Comparison of ENCODE assay signal across 9 mouse cellular contexts in the genomic region with DNA sequence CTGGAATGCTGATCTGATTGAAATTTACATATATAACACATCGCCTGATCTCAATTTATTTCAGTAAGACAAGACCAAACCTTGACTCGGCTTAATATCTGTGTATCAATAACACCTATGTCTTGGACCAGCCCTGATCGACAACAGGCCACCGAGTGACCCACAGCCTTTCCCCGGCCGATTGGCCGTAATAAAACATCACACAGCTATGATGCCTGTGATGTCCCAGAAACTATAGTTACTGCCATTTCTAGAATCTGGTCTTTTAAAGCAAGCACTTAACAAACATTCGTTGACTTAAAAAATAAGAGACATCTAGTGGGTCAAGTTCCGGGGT. TPM values are rescaled to one million over a fixed set of nuclear protein-coding genes. Genes with fewer than 3 reads are reported as not detected.
A peak's percentile ranks its signal among the peaks of the same experiment; 100 is the strongest.
DNase-seq lines count a peak whose midpoint lies in the region; ATAC-seq and TF ChIP-seq lines count a peak whose summit lies in the region.
"Had no signal": no experiment of that assay in that cellular context is flagged by ENCODE, and none has a peak within 500 bp of the region (broad histone marks: within the 10 kb centered on the region; RNA-seq: fewer than 3 reads in every experiment).

No protein-coding gene starts in this region.

- no peak for TF ChIP-seq CTCF in ES-Bruce4 (IDR thresholded peaks at IDR 0.05; ENCODE audit: low read depth, low read length)

- no peak for TF ChIP-seq POLR2A in ES-Bruce4 (IDR thresholded peaks at IDR 0.05; ENCODE audit: insufficient read depth, low read length)

- H3K36me3 ChIP-seq in heart, embryonic 12.5 days: peaks cover 65% of the 10 kb centered on the region
- peaks cover 36% of the 10 kb centered on the region for H3K36me3 ChIP-seq in ES-Bruce4 (ENCODE audit: control insufficient read depth, insufficient read depth, low read length, poor library complexity, severe bottlenecking)
- H3K36me3 ChIP-seq in forebrain, embryonic 16.5 days (ENCODE audit: control insufficient read depth, insufficient read depth): peaks cover 40% of the 10 kb centered on the region
- H3K36me3 ChIP-seq in midbrain, embryonic 10.5 days: peaks cover 72% of the 10 kb centered on the region

- H3K27ac ChIP-seq in heart, embryonic 12.5 days (ENCODE audit: poor library complexity, severe bottlenecking): peak overlapping the region; percentile 92
- H3K27ac ChIP-seq in ES-Bruce4 (ENCODE audit: insufficient read depth, low read length): no peak overlapping the region
- H3K27ac ChIP-seq in forebrain, embryonic 16.5 days (ENCODE audit: low read length): peak overlapping the region; percentile 93
- peak overlapping the region; percentile 99 for H3K27ac ChIP-seq in midbrain, embryonic 10.5 days (replicated peaks)

- H3K4me3 ChIP-seq in heart, embryonic 12.5 days: peak overlapping the region; percentile 85
- H3K4me3 ChIP-seq in ES-Bruce4 (ENCODE audit: low read depth, low read length): peak overlapping the region; percentile 95
- peak overlapping the region; percentile 100 for H3K4me3 ChIP-seq in forebrain, embryonic 16.5 days (replicated peaks; ENCODE audit: low read length)
- peak overlapping the region; percentile 98 for H3K4me3 ChIP-seq in midbrain, embryonic 10.5 days

- H3K4me2 ChIP-seq in heart, embryonic 12.5 days: peak overlapping the region; percentile 72
- H3K4me2 ChIP-seq in forebrain, embryonic 16.5 days (ENCODE audit: low read length): peak overlapping the region; percentile 75

- H3K9me3 ChIP-seq in heart, embryonic 12.5 days (replicated peaks): no peaks in the 10 kb centered on the region
- H3K9me3 ChIP-seq in ES-Bruce4 (replicated peaks; ENCODE audit: control insufficient read depth, insufficient read depth, low read length, poor library complexity, severe bottlenecking): no peaks in the 10 kb centered on the region
- no peaks in the 10 kb centered on the region for H3K9me3 ChIP-seq in forebrain, embryonic 16.5 days (ENCODE audit: control insufficient read depth, low read length)
- H3K9me3 ChIP-seq in midbrain, embryonic 10.5 days (replicated peaks): no peaks in the 10 kb centered on the region

- WGBS in heart, embryonic 12.5 days: 1% methylated on average over 9 of the region's 9 CpGs
- WGBS in forebrain, embryonic 16.5 days: 2% methylated on average over 9 of the region's 9 CpGs
- whole genome bisulfite sequencing in midbrain, embryonic 10.5 days: 4% methylated on average over 9 of the region's 9 CpGs

- peak overlapping the region; percentile 97 for H3K9ac ChIP-seq in heart, embryonic 12.5 days
- peak overlapping the region; percentile 96 for H3K9ac ChIP-seq in ES-Bruce4 (ENCODE audit: low read depth, poor library complexity, severe bottlenecking)
- peak overlapping the region; percentile 99 for H3K9ac ChIP-seq in forebrain, embryonic 16.5 days (replicated peaks; ENCODE audit: low read depth, low read length)

- H3K4me1 ChIP-seq in heart, embryonic 12.5 days (replicated peaks): peaks cover 8% of the 10 kb centered on the region
- no peaks in the 10 kb centered on the region for H3K4me1 ChIP-seq in ES-Bruce4 (ENCODE audit: control insufficient read depth, insufficient read depth, low read length)
- peaks cover 18% of the 10 kb centered on the region for H3K4me1 ChIP-seq in forebrain, embryonic 16.5 days (replicated peaks; ENCODE audit: control insufficient read depth, insufficient read depth, low read length)
- peaks cover 19% of the 10 kb centered on the region for H3K4me1 ChIP-seq in midbrain, embryonic 10.5 days

- TF ChIP-seq EP300 in ES-Bruce4 (IDR thresholded peaks at IDR 0.05; ENCODE audit: insufficient read depth, low read depth, low read length): no peak

- ATAC-seq in heart, embryonic 12.5 days (ENCODE audit: insufficient number of reproducible peaks, low FRiP score): 0 out of 2 replicates have a peak, but pooled peaks have one; percentile 9
- ATAC-seq in forebrain, embryonic 16.5 days: no peak

- H3K27me3 ChIP-seq in heart, embryonic 12.5 days (replicated peaks): no peaks in the 10 kb centered on the region
- H3K27me3 ChIP-seq in ES-Bruce4 (ENCODE audit: control insufficient read depth, insufficient read depth, low read length, poor library complexity, severe bottlenecking): no peaks in the 10 kb centered on the region
- H3K27me3 ChIP-seq in forebrain, embryonic 16.5 days (replicated peaks; ENCODE audit: control insufficient read depth, insufficient read depth, low read length): no peaks in the 10 kb centered on the region
- H3K27me3 ChIP-seq in midbrain, embryonic 10.5 days (ENCODE audit: low read depth, poor library complexity, severe bottlenecking): no peaks in the 10 kb centered on the region

- no peak for DNase-seq in heart, postnatal 4 days
- no peak for DNase-seq in midbrain, embryonic 10.5 days (ENCODE audit: low spot score)
- DNase-seq in layer of hippocampus, postnatal 14 days (ENCODE audit: low spot score in 2 of 2): no peak
- DNase-seq in right cerebral cortex, adult 18-20 months: no peak
- no peak for DNase-seq in testis, postnatal 14 days (ENCODE audit: low spot score)
- DNase-seq: lung, postnatal 10 days had no signal

RNA-seq across cellular contexts. Expression of a gene that starts 0.8 kb away (rescaled TPM):
- polyA plus RNA-seq in heart, embryonic 12.5 days (2016; fragmentation: Nextera tagmentation; extraction: Ambion mirVana): 127 and 137 TPM in 2 replicates
- total RNA-seq in heart, postnatal 4 days (2021): 10 to 100 TPM; 65.4 to 73.1 TPM
- 143 and 146 TPM in 2 replicates for polyA plus RNA-seq in ES-Bruce4 (2011; ENCODE audit: insufficient read depth, insufficient read length, low read depth, missing spikeins)
- polyA plus RNA-seq in forebrain, embryonic 16.5 days (2015; fragmentation: Nextera tagmentation; extraction: Ambion mirVana): 294 and 303 TPM in 2 replicates
- polyA plus RNA-seq in midbrain, embryonic 10.5 days (2016; fragmentation: Nextera tagmentation; extraction: Ambion mirVana): 200 and 220 TPM in 2 replicates
- total RNA-seq in layer of hippocampus, postnatal 14 days (2021): 100 to 1,000 TPM; 157 to 160 TPM

RNA-seq across cellular contexts. Expression of a gene that starts 59.7 kb away (rescaled TPM):
- polyA plus RNA-seq in heart, embryonic 12.5 days (2016; fragmentation: Nextera tagmentation; extraction: Ambion mirVana): 8.1 and 8.4 TPM in 2 replicates
- 10 to 100 TPM; 18.7 to 20.9 TPM for total RNA-seq in heart, postnatal 4 days (2021)
- polyA plus RNA-seq in ES-Bruce4 (2011; ENCODE audit: insufficient read depth, insufficient read length, low read depth, missing spikeins): 12.3 and 19.0 TPM in 2 replicates
- 11.0 and 14.9 TPM in 2 replicates for polyA plus RNA-seq in forebrain, embryonic 16.5 days (2015; fragmentation: Nextera tagmentation; extraction: Ambion mirVana)
- polyA plus RNA-seq in midbrain, embryonic 10.5 days (2016; fragmentation: Nextera tagmentation; extraction: Ambion mirVana): 14.9 and 17.2 TPM in 2 replicates
- 1 to 10 TPM; 4.3 to 4.8 TPM for total RNA-seq in layer of hippocampus, postnatal 14 days (2021)
